Mouse (Mus musculus) ES-CJ7 (cell line): ENCODE measurements around the gene Sdhc.
"Not testable (repeated sequence)": the region's sequence is repeated elsewhere in the genome, so short reads cannot be mapped to it uniquely, and the experiment has no call there.

Source experiments
- DNase-seq: peaks from one replicate; pipeline ENCODE4 v3.0.0; 2011; ENCODE audit warnings: low read depth, low spot score

Gene Sdhc

DNA sequence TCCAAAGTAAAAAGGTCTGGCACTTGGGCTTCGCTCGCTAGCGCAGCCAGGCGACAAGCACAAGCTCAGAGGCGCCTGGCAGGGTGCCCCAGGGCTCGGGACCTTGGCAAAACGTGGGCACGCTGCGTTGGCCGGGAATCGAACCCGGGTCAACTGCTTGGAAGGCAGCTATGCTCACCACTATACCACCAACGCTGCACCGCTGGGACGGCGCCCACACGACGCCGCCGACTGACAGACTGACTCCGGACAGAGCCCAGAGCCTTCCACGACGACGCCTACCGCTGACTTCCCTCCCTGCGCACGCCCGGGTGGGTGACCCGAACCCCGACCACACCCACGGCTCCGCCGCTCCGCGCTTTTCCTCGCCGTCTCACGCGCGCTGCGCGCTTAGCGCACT, 70.6 kb downstream of the Sdhc start:
- DNase-seq: not testable (repeated sequence)

DNA sequence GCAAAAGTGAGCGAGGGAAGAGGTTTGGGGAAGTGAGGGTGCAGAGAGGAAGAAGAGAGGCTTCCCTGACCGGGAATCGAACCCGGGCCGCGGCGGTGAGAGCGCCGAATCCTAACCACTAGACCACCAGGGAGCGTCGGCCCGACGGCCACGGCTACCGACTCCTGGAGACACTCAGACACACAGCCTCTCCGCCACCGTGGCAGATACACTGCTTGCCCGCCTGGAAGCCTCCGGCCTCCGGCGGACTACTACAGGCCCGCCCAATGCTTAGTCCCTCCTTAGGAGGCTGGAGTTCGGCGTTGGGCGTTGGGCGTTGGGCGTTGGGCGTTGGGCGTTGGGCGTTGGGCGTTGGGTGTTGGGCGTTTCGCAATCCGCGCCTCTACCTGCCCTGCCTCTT, 71.1 kb downstream of the Sdhc start:
- not testable (repeated sequence) for DNase-seq

DNA sequence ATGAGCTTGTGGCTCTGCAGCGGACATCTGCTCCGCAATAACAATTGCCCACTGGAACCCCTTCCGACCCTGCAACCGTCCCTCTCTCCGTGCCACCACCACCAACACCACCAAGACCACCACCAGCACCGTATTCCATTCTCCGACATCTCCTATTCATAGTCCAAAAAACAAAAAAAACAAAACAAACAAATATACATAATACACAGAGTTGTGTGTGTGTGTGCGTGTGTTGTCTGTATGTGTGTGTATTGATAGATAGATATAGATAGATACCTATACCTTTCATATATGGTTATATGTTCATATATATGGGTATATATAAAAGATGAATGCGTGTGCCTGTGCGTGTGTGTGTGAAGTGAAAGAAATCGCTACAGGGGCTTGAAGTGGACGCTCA, 72.0 kb downstream of the Sdhc start:
- not testable (repeated sequence) for DNase-seq

DNA sequence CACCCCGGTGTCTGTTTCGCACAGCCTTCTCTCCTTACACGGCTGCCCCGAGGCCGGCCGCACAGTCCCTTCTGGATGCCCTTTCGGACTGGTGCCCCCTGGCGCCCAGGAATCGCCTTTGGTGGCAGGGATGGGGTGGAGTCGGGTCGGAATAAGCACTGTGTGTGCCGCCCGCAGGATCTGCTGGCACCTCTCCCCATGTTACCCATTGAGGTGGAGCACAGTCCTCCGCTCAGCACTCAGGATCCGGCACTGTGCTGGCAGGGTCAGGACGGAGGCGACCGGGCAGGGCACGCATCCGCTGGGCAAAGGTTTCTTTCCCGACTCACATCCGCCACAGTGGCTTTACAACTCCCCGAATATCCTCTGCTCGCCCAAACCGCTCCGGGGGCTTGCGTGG, 72.4 kb downstream of the Sdhc start:
- not testable (repeated sequence) for DNase-seq

DNA sequence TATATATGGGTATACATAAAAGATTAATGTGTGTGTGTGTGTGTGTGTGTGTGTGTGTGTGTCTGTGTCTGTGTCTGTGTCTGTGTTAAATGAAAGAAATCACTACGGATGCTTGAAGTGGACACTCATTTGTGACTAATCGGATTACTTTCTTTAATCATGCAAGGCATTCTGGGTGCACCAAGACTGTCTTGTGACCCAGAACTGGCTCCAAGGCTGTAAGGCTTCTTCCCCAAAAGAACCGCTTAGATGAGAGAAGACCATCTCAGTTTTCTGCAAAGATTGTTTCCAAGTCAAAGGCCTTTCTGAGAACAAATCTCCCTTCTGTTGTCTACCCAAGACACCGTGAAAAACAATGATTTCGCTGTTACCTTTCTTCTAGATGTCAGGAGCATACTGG, 73.2 kb downstream of the Sdhc start:
- DNase-seq: not testable (repeated sequence)
